9 mouse cellular contexts compared by ENCODE assay signal in genomic region chr2:28387422-28387836, GRCm38 (mm10). TPM values are rescaled to one million over a fixed set of nuclear protein-coding genes. Genes with fewer than 3 reads are reported as not detected.
DNase-seq lines count a peak whose midpoint lies in the region; ATAC-seq and TF ChIP-seq lines count a peak whose summit lies in the region.
"Had no signal": no experiment of that assay in that cellular context is flagged by ENCODE, and none has a peak within 500 bp of the region (broad histone marks: within the 10 kb centered on the region; RNA-seq: fewer than 3 reads in every experiment).

No protein-coding gene starts in this region.

- TF ChIP-seq POLR2A in cerebellum, adult 2 months (IDR thresholded peaks at IDR 0.05; ENCODE audit: borderline replicate concordance, insufficient read depth, low read length), result peak; percentile 36; the same call in 1 of the 2 replicates

- no peaks in the 10 kb centered on the region for H3K36me3 ChIP-seq in kidney, embryonic 16.5 days (ENCODE audit: insufficient read depth, low read length)
- H3K36me3 ChIP-seq: heart, embryonic 15.5 days had no signal

- TF ChIP-seq CTCF in cerebellum, adult 2 months (IDR thresholded peaks at IDR 0.05; ENCODE audit: borderline replicate concordance, insufficient read depth, low read depth, low read length), result peak; percentile 8; the same call in 1 of the 2 replicates

- H3K9ac ChIP-seq in kidney, embryonic 16.5 days (replicated peaks; ENCODE audit: low read length), result no peak overlapping the region
- H3K9ac ChIP-seq: heart, embryonic 15.5 days had no signal

- peak; percentile 88 for DNase-seq in Muller cell, postnatal 12 days (ENCODE audit: inconsistent ontology term)
- peak; percentile 95 to 99 for DNase-seq in cerebellum, adult 2 months
- DNase-seq in lung, postnatal 14 days, result peak; percentile 15
- DNase-seq in right cerebral cortex, postnatal 36 days (ENCODE audit: low spot score in 2 of 2), result peak; percentile 78 to 88
- DNase-seq in urinary bladder, postnatal 36 days (ENCODE audit: low spot score in 2 of 2), result no peak
- no peak for DNase-seq in spleen, adult 12 weeks (ENCODE audit: low spot score)

- H3K4me2 ChIP-seq in kidney, embryonic 16.5 days (replicated peaks; ENCODE audit: low read depth, low read length), result no peak overlapping the region
- H3K4me2 ChIP-seq: heart, embryonic 15.5 days had no signal

- H3K4me1 ChIP-seq in cerebellum, adult 2 months (ENCODE audit: control insufficient read depth, insufficient read depth, low read length), result peaks cover 51% of the 10 kb centered on the region
- H3K4me1 ChIP-seq in kidney, embryonic 16.5 days (ENCODE audit: insufficient read depth, low read length), result peaks cover 11% of the 10 kb centered on the region; the same call in 1 of the 2 replicates
- H3K4me1 ChIP-seq: heart, embryonic 15.5 days had no signal

- ATAC-seq in frontal cortex, adult (ENCODE audit: low TSS enrichment), result peak; percentile 90
- peak; percentile 80 for ATAC-seq in kidney, embryonic 16.5 days (ENCODE audit: low FRiP score, low TSS enrichment)

- WGBS in cerebellum, adult 2 months, result 5% methylated on average over 6 of the region's 6 CpGs
- WGBS in kidney, embryonic 16.5 days, result 10% methylated on average over 6 of the region's 6 CpGs

- H3K27me3 ChIP-seq in cerebellum, adult 2 months (ENCODE audit: control insufficient read depth, insufficient read depth, low read length), result no peaks in the 10 kb centered on the region
- no peaks in the 10 kb centered on the region for H3K27me3 ChIP-seq in kidney, embryonic 16.5 days (ENCODE audit: insufficient read depth, low read length)
- H3K27me3 ChIP-seq: heart, embryonic 15.5 days had no signal

- no peak overlapping the region for H3K4me3 ChIP-seq in cerebellum, adult 2 months (replicated peaks; ENCODE audit: insufficient read depth, low read depth, low read length)
- H3K4me3 ChIP-seq in kidney, embryonic 16.5 days (ENCODE audit: low read length), result no peak overlapping the region
- H3K4me3 ChIP-seq: heart, embryonic 15.5 days had no signal

- no peaks in the 10 kb centered on the region for H3K9me3 ChIP-seq in kidney, embryonic 16.5 days (ENCODE audit: low read length)
- H3K9me3 ChIP-seq: heart, embryonic 15.5 days had no signal

- peak overlapping the region; percentile 91 for H3K27ac ChIP-seq in cerebellum, adult 2 months (ENCODE audit: insufficient read depth, low read length)
- no peak overlapping the region for H3K27ac ChIP-seq in kidney, embryonic 16.5 days (ENCODE audit: low read length)
- H3K27ac ChIP-seq: heart, embryonic 15.5 days had no signal

RNA-seq across cellular contexts. Expression of gene Ppp1r26, which starts 59.2 kb away (rescaled TPM):
- polyA plus RNA-seq in cerebellum, adult 2 months (2012; rRNA removed), result 11.5 and 12.4 TPM in 2 replicates
- 5.2 and 7.1 TPM in 2 replicates for polyA plus RNA-seq in kidney, embryonic 16.5 days (2015; fragmentation: Nextera tagmentation; extraction: Ambion mirVana)

Comparison
In these comparisons a context has a peak if more than half of its experiments do, and no peak if none do; other contexts are left out.
1. DNase-seq: peak in Muller cell, postnatal 12 days (single experiment), cerebellum, adult 2 months (2 of 2), lung, postnatal 14 days (single experiment) and right cerebral cortex, postnatal 36 days (2 of 2); none in urinary bladder, postnatal 36 days (0 of 2) and spleen, adult 12 weeks (single experiment).